Mouse (Mus musculus) lung, postnatal 0 days (tissue): ENCODE measurements around the gene Tnni1. TPM values are rescaled to one million over a fixed set of nuclear protein-coding genes. Genes with fewer than 3 reads are reported as not detected.

Source experiments
- ATAC-seq: fragments of 200-750 bp; cut with Nextera tagmentation; 2 replicates; pipeline ENCODE4 v1.8.0; 2017; ENCODE audit warnings: moderate library complexity
- DNase-seq: peaks from one replicate; pipeline ENCODE4 v3.0.0-alpha.2; 2016; ENCODE audit warnings: low spot score
- H3K27ac ChIP-seq: fragments of 300-500 bp; sonication (generic); 2 replicates; pipeline ENCODE4 v1.5.1; 2014; ENCODE audit warnings: antibody characterized with exemption, mild to moderate bottlenecking, low read length, mixed read lengths
- H3K27me3 ChIP-seq: fragments of 300-500 bp; sonication (generic); replicated peaks from 2 replicates; pipeline ENCODE4 v1.6.1; 2014; ENCODE audit warnings: low read length, mixed read lengths; ENCODE audit not compliant: insufficient read depth
- H3K36me3 ChIP-seq: fragments of 300-500 bp; sonication (generic); 2 replicates; pipeline ENCODE4 v1.6.1; 2014; ENCODE audit warnings: low read length, mixed read lengths; ENCODE audit not compliant: insufficient read depth
- H3K4me1 ChIP-seq: fragments of 300-500 bp; sonication (generic); 2 replicates; pipeline ENCODE4 v1.6.1; 2014; ENCODE audit warnings: antibody characterized with exemption, low read depth, low read length, mixed read lengths; ENCODE audit not compliant: insufficient read depth
- H3K4me2 ChIP-seq: fragments of 300-500 bp; sonication (generic); replicated peaks from 2 replicates; pipeline ENCODE4 v1.6.1; 2014; ENCODE audit warnings: low read depth, mild to moderate bottlenecking, low read length, moderate library complexity, mixed read lengths
- H3K4me3 ChIP-seq: fragments of 300-500 bp; sonication (generic); 2 replicates; pipeline ENCODE4 v1.5.1; 2014; ENCODE audit warnings: low read depth, low read length
- H3K9ac ChIP-seq: fragments of 300-500 bp; sonication (generic); replicated peaks from 2 replicates; pipeline ENCODE4 v1.6.1; 2014; ENCODE audit warnings: low read depth, mild to moderate bottlenecking
- H3K9me3 ChIP-seq: fragments of 300-500 bp; sonication (generic); 2 replicates; pipeline ENCODE4 v1.6.1; 2016; ENCODE audit warnings: low read length, mixed read lengths
- CTCF ChIP-seq: IDR thresholded peaks from 2 replicates; pipeline ENCODE4 v1.5.1; 2016; ENCODE audit warnings: antibody characterized with exemption, mild to moderate bottlenecking
- EP300 ChIP-seq: IDR thresholded peaks from 2 replicates; pipeline ENCODE4 v1.6.1; 2016; ENCODE audit warnings: antibody characterized with exemption, mild to moderate bottlenecking, control low read depth
- WGBS: fragments of 180-500 bp; shearing (Covaris S2); extraction: QIAGEN DNeasy Blood & Tissue Kit; methylation state at CpG from one replicate; pipeline ENCODE4 v1.1.7; 2014; 5-methylcytosine and 5-hydroxymethylcytosine counted together
- polyA plus RNA-seq: library from polyadenylated mRNA; unstranded; fragments of >200 nt; fragmentation: Nextera tagmentation; extraction: Ambion mirVana; gene quantifications from 2 replicates; pipeline ENCODE4 v1.2.1, GENCODE M21; 2015

Tnni1 gene
- polyA plus RNA-seq, 1 experiment from 2014 or later, result 26.1 TPM

GRCm38 (mm10) chr1:135811016-135811646 lies 31.9 kb downstream of the Tnni1 start:
- ATAC-seq, result peak; percentile 58; the same call in 1 of the 2 replicates
- H3K27ac ChIP-seq, result no peak overlapping the region

GRCm38 (mm10) chr1:135812205-135812604 lies 33.0 kb downstream of the Tnni1 start:
- Histone ChIP-seq H3K4me2 (no peak overlapping the region), H3K4me3 (no peak overlapping the region), H3K4me1 (no peaks in the 10 kb centered on the region), H3K27ac (no peak overlapping the region), H3K36me3 (no peaks in the 10 kb centered on the region), H3K27me3 (no peaks in the 10 kb centered on the region; the same call in 1 of the 2 replicates), H3K9me3 (no peaks in the 10 kb centered on the region), H3K9ac (no peak overlapping the region)
- DNase-seq (no peak), ATAC-seq (peak; percentile 29; the same call in 1 of the 2 replicates)
- WGBS, result 60% methylated on average over 3 of the region's 3 CpGs
- TF ChIP-seq CTCF, result no peak

More at GRCm38 (mm10) chr1:135811016-135811646, 31.9 kb downstream of the Tnni1 start:
- H3K36me3 ChIP-seq, result no peaks in the 10 kb centered on the region
- no peaks in the 10 kb centered on the region for H3K9me3 ChIP-seq
- H3K4me2 ChIP-seq, result no peak overlapping the region
- no peaks in the 10 kb centered on the region for H3K27me3 ChIP-seq
- TF ChIP-seq EP300 (no peak), CTCF (peak; percentile 99)
- H3K4me1 ChIP-seq, result no peaks in the 10 kb centered on the region
- no peak overlapping the region for H3K9ac ChIP-seq
- H3K4me3 ChIP-seq, result no peak overlapping the region
- peak; percentile 84 for DNase-seq
- WGBS, result 27% methylated on average over 7 of the region's 7 CpGs

- Histone ChIP-seq H3K4me3 (no peak overlapping the region), H3K9me3 (no peaks in the 10 kb centered on the region), H3K36me3 (no peaks in the 10 kb centered on the region), H3K27me3 (peaks cover 4% of the 10 kb centered on the region), H3K27ac (no peak overlapping the region), H3K4me1 (no peaks in the 10 kb centered on the region), H3K9ac (no peak overlapping the region), H3K4me2 (no peak overlapping the region)
- DNase-seq (peak; percentile 34), ATAC-seq (peak; percentile 60)
- WGBS, result 22% methylated on average over 2 of the region's 2 CpGs
- TF ChIP-seq CTCF (no peak), EP300 (no peak)
Observed at GRCm38 (mm10) chr1:135812618-135813017, 33.4 kb downstream of the Tnni1 start.

GRCm38 (mm10) chr1:135813071-135813470 lies 33.8 kb downstream of the Tnni1 start:
- no peak for DNase-seq

GRCm38 (mm10) chr1:135813687-135814395 lies 34.6 kb downstream of the Tnni1 start:
- H3K27me3 ChIP-seq, result peaks cover 9% of the 10 kb centered on the region
- H3K9ac ChIP-seq, result no peak overlapping the region
- H3K4me3 ChIP-seq, result no peak overlapping the region
- no peaks in the 10 kb centered on the region for H3K36me3 ChIP-seq
- DNase-seq (no peak), ATAC-seq (no peak)
- no peak overlapping the region for H3K27ac ChIP-seq
- no peaks in the 10 kb centered on the region for H3K9me3 ChIP-seq
- WGBS, result 73% methylated on average over 5 of the region's 5 CpGs
- H3K4me1 ChIP-seq, result no peaks in the 10 kb centered on the region
- TF ChIP-seq CTCF (no peak), EP300 (no peak)
- H3K4me2 ChIP-seq, result no peak overlapping the region

More at GRCm38 (mm10) chr1:135813071-135813470, 33.8 kb downstream of the Tnni1 start:
- Histone ChIP-seq H3K4me1 (no peaks in the 10 kb centered on the region), H3K27ac (no peak overlapping the region), H3K36me3 (no peaks in the 10 kb centered on the region), H3K9ac (no peak overlapping the region), H3K4me3 (no peak overlapping the region), H3K27me3 (peaks cover 8% of the 10 kb centered on the region), H3K9me3 (no peaks in the 10 kb centered on the region), H3K4me2 (no peak overlapping the region)
- 75% methylated on average over 4 of the region's 4 CpGs for WGBS
- no peak for TF ChIP-seq CTCF
- TF ChIP-seq EP300, result no peak
- ATAC-seq, result no peak

GRCm38 (mm10) chr1:135814531-135814930 lies 35.3 kb downstream of the Tnni1 start:
- WGBS, result 73% methylated on average over 5 of the region's 5 CpGs
- no peaks in the 10 kb centered on the region for H3K36me3 ChIP-seq
- no peak overlapping the region for H3K4me2 ChIP-seq
- ATAC-seq (no peak), DNase-seq (no peak)
- H3K9me3 ChIP-seq, result no peaks in the 10 kb centered on the region
- H3K27ac ChIP-seq, result no peak overlapping the region
- no peak overlapping the region for H3K4me3 ChIP-seq
- H3K9ac ChIP-seq, result no peak overlapping the region
- no peak for TF ChIP-seq CTCF
- no peak for TF ChIP-seq EP300
- H3K4me1 ChIP-seq, result no peaks in the 10 kb centered on the region
- H3K27me3 ChIP-seq, result peaks cover 9% of the 10 kb centered on the region
